ENCODE assay signal across 28 mouse cellular contexts in the genomic region with DNA sequence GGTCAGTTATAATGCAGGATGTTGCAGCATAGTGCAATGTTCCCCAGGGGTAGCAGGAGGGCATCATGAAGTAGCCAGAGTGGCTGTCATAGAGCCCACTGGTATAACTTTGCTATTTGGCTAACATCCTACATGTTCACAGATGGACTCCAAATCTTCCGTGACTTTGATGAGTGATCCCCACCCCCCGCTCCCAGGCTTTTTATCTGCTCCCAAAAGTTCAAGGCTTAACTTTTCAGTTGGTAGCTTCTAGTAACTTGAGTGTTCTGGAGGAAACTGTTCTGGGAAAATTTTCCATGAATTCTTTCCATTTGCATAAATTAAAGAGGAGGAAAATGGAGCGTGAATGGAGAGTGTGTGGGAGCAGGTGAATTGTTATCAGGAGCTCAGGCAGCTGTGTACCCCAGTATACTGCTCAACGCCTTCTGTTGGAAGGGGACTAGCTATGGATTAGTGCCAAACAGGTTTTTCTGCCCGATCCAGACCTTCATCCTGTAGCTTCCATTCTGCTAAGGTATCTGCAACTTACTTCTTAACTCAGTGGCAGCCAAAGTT.
DNase-seq lines count a peak whose midpoint lies in the region; ATAC-seq and TF ChIP-seq lines count a peak whose summit lies in the region.
"Had no signal": no experiment of that assay in that cellular context is flagged by ENCODE, and none has a peak within 500 bp of the region (broad histone marks: within the 10 kb centered on the region; RNA-seq: fewer than 3 reads in every experiment).

No protein-coding gene starts in this region.

- H3K27me3 ChIP-seq in intestine, postnatal 0 days (replicated peaks; ENCODE audit: control insufficient read depth, insufficient read depth, low read length): no peaks in the 10 kb centered on the region
- H3K27me3 ChIP-seq: CH12.LX; embryonic facial prominence, embryonic 13.5 days; kidney, embryonic 15.5 days; midbrain, embryonic 13.5 days had no signal

- TF ChIP-seq CTCF in intestine, postnatal 0 days (IDR thresholded peaks at IDR 0.05; ENCODE audit: low read depth): no peak

- no peaks in the 10 kb centered on the region for H3K36me3 ChIP-seq in intestine, postnatal 0 days (ENCODE audit: control insufficient read depth, insufficient read depth)
- H3K36me3 ChIP-seq: embryonic facial prominence, embryonic 13.5 days; kidney, embryonic 15.5 days; limb, embryonic 13.5 days; midbrain, embryonic 13.5 days had no signal

- no peak overlapping the region for H3K4me3 ChIP-seq in intestine, postnatal 0 days (ENCODE audit: low read depth, low read length)
- H3K4me3 ChIP-seq: embryonic facial prominence, embryonic 13.5 days; kidney, embryonic 15.5 days; limb, embryonic 13.5 days; megakaryocyte, embryonic 14.5 days; midbrain, embryonic 13.5 days had no signal

- intact Hi-C loops in heart, postnatal 14 days (cut with DNase I): no loop called here

- H3K27ac ChIP-seq in intestine, postnatal 0 days (ENCODE audit: low read depth, low read length): no peak overlapping the region
- H3K27ac ChIP-seq: embryonic facial prominence, embryonic 13.5 days; hindbrain, embryonic 14.5 days; kidney, embryonic 15.5 days; limb, embryonic 13.5 days had no signal

- no peak overlapping the region for H3K4me2 ChIP-seq in intestine, postnatal 0 days (replicated peaks; ENCODE audit: low read depth)
- H3K4me2 ChIP-seq: embryonic facial prominence, embryonic 13.5 days; heart, embryonic 11.5 days; hindbrain, embryonic 14.5 days; kidney, embryonic 15.5 days; limb, embryonic 13.5 days; liver, embryonic 11.5 days; midbrain, embryonic 13.5 days had no signal

- 0 out of 2 replicates have a peak, but pooled peaks cover 3% of the 10 kb centered on the region for H3K4me1 ChIP-seq in intestine, postnatal 0 days (replicated peaks; ENCODE audit: control insufficient read depth, insufficient read depth, low read length)
- H3K4me1 ChIP-seq: megakaryocyte, embryonic 14.5 days had no signal

- WGBS in intestine, postnatal 0 days: 65% methylated on average over 5 of the region's 5 CpGs

- H3K9me3 ChIP-seq in intestine, postnatal 0 days (ENCODE audit: control insufficient read depth): no peaks in the 10 kb centered on the region
- H3K9me3 ChIP-seq: embryonic facial prominence, embryonic 13.5 days; kidney, embryonic 15.5 days; limb, embryonic 13.5 days; midbrain, embryonic 13.5 days had no signal

- no peak for ATAC-seq in megakaryocyte progenitor cell, adult 5-6 weeks (replicated peaks; ENCODE audit: poor library complexity)
- no peak for ATAC-seq in intestine, postnatal 0 days
- ATAC-seq: activated CD4-positive, CD25-positive, alpha-beta regulatory T cell, adult 4 months had no signal

- peak; percentile 82 to 92 for DNase-seq in adrenal gland, adult (ENCODE audit: inconsistent age in 2 of 2, low spot score in 1 of 2)
- DNase-seq in adrenal gland, postnatal 4 days (ENCODE audit: low spot score in 2 of 2): no peak
- DNase-seq in heart, adult 11 months: peak; percentile 10
- no peak for DNase-seq in heart, postnatal 14 days
- peak; percentile 82 for DNase-seq in adrenal gland, adult 2 months
- peak; percentile 70 to 75 for DNase-seq in adrenal gland, postnatal 36 days
- DNase-seq: cerebellum, adult 11-12 months; cerebellum, postnatal 10 days; gastrocnemius, postnatal 25 days; heart, adult 18-20 months; heart, postnatal 4 days; kidney, adult 18-20 months; kidney, postnatal 25 days; lung, postnatal 36 days; right cerebral cortex, postnatal 4 days; thymus, postnatal 4 days had no signal

- no peak overlapping the region for H3K9ac ChIP-seq in intestine, postnatal 0 days (ENCODE audit: low read depth, low read length)
- H3K9ac ChIP-seq: embryonic facial prominence, embryonic 13.5 days; hindbrain, embryonic 14.5 days; kidney, embryonic 15.5 days; limb, embryonic 13.5 days; midbrain, embryonic 13.5 days had no signal

Comparison
In these comparisons a context has a peak if more than half of its experiments do, and no peak if none do; other contexts are left out.
1. DNase-seq: peak in adrenal gland, adult (2 of 2), heart, adult 11 months (single experiment), adrenal gland, adult 2 months (single experiment) and adrenal gland, postnatal 36 days (2 of 2); none in adrenal gland, postnatal 4 days (0 of 2) and heart, postnatal 14 days (0 of 2).